Mouse (Mus musculus): ENCODE results near the gene Chrnd.

Gene Chrnd

DNA sequence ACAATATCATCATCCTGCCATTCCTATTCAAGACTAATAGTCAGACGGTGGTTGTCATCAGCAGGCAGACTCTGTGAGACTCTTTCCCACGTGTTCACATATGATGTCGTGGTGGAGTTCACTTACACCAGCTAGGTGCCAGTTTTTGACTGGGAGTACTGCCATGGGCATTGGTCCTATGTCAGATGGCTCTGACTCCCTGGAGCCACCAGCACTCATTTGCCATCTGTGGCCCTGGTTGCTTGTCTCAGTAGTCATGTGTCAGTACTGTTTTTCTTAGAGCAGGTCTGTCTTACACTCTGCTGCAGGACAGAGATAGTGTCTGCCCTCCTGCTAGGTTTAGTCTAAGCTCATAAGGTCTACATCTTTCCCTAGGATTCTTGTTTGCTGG, 36.7 kb downstream of the Chrnd start:
- DNase-seq (ENCODE audit: low spot score in 2 of 2), result no peak

DNA sequence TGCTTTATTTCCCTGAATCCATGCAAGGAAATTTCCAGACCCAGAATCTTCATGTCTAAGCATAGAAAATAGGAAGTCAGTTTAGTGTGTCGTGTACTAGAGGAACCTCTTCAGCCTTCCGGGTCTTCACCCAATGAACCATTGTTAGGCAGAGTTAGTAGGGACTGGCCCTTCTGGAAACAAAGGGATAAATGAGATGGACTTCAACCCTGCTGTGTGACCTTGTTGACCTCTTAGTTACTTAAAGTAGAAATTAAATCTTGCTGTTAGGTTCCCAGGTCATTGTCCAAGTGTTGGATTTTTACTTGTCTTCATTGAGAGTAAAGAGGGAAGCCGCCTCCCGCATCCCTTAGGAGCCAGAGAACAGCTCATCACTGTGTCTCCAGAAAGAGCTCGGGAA, 40.2 kb downstream of the Chrnd start:
- no peak for DNase-seq (ENCODE audit: low spot score in 2 of 2)

DNA sequence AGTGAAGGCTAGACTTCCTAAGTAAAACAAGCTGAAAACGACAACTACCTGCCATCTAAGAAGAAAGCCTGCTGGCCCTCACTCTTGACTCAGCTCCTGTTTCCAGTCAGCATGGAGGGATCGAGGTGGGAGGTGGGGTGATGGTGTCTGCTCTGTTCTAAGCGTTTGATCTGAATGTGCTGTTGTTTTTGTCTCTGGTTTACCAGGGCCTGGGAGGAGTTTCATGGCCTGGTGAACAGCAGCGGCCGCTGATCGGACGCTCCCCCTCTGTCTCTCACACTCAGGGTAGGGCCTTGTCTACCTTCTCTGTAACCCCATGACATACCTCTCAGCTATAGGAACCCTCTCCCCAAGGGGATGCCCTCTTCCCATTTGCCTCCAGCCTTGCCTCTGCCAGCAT, 41.8 kb downstream of the Chrnd start:
- no peak for DNase-seq (ENCODE audit: low spot score in 2 of 2)

DNA sequence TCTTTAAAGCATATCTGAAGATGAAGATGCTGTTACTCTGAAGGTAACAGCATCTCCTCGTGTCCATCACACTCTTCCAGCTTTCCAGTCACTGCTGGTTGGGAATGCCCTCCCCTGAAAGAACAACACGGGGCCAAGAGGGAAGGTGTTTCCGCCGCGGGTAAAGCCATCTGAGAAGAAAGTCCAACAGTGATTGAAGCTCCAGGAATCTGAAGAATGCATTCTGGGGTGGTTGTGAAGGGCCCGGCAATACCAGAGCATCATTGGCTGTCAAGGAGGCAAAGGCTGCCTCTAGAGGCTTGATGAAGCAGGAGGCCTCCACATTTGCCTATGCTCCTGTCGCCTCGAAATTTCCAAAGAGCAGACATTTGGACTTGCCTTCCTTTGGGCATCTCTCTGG, 48.6 kb downstream of the Chrnd start:
- DNase-seq (ENCODE audit: low spot score in 2 of 2), result no peak

DNA sequence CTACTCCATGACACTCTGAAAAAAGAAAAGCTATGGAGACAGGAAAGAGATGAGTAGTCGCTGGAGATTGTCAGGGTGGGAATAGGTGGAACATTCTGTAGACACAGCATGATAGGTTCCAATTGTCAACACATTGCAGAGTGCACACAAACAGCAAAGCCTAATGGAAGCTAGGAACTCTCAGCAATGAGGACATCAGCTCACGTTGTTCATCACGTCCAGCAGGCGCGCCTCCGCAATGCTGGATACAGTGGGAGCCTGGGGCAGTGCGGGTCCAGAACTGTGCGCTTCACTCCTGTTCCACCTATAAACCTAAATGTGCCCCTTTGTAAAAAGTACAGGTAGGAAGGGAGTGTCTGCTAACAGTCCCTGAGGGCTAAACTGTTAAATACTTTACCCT, 52.6 kb downstream of the Chrnd start:
- DNase-seq (ENCODE audit: low spot score in 2 of 2), result no peak

DNA sequence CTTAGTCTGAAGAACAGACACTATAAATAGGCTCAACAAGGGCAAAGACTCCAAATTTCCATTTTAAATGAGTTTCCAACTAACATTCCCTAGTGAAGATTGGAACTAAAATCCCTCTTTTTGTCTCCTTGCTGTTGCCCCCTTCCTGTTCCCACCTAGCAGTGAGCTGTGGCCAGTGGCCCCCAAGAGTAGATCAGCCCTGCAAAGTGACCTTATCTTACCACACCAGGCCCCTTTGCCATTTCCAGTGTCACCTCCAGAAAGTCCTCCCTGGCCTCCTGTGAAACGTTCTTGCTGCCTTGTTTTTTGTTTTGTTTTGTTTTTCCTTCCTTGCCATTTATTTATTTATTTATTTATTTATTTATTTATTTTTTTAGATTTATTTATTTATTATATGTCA, 55.0 kb downstream of the Chrnd start:
- no peak for DNase-seq (ENCODE audit: low spot score in 2 of 2)

DNA sequence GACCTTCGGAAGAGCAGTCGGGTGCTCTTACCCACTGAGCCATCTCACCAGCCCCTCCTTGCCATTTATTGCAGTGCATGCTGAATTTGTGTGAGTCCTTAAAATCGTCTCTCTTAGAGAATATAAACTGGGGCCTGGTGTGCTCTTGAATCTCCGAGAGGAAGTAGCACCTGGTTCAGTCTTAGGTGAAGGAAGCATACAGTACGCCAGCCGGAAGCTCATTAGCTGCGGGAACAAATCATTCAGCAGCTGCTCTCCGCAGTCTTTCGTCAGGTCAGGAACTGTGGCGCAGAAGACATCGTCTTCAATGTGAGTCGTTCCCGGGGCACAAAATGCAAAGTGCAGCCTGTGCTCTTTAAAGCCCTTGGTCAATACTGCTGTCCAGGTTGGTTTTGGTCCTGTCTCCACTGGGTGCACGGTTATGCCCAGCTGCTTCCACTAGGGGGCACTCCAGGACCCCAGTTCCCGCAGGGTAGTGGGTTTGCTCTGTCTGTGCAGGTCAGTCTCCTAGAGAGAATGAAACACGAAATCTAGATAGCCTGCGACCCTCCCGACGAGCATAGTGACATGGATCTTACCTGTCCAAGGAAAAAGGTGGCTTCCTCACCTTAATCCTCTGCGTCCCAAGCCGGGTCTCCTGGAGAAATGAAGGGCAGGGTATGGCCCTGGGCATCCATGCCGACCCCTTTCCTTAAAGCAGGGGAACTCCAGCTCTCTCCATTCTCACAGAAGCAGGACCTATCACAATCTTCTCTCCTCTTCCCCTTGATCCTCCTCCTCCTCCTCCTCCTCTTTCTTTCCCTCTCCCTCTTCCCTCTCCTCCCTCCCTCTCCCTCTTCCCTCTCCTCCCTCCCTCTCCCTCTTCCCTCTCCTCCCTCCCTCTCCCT, 55.8 kb downstream of the Chrnd start:
- peak; percentile 57 to 71 for DNase-seq (ENCODE audit: low spot score in 2 of 2)
